Mouse (Mus musculus): ENCODE measurements around the gene Dnaic1. TPM values are rescaled to one million over a fixed set of nuclear protein-coding genes. Genes with fewer than 3 reads are reported as not detected.

Dnaic1 gene
- total RNA-seq, 2 experiments from 2014 or later: not detected

- ATAC-seq (replicated peaks; ENCODE audit: low FRiP score, poor library complexity, severe bottlenecking): no peak
These were observed 1.3 kb upstream of the Dnaic1 start for GRCm38 (mm10) chr4:41568239-41568638.

GRCm38 (mm10) chr4:41568682-41569410, 729 bp upstream of the Dnaic1 start:
- no peak for ATAC-seq (replicated peaks; ENCODE audit: low FRiP score, poor library complexity, severe bottlenecking)

- no peak for ATAC-seq (replicated peaks; ENCODE audit: low FRiP score, poor library complexity, severe bottlenecking)
These were observed 1.9 kb downstream of the Dnaic1 start for GRCm38 (mm10) chr4:41571490-41571889.

GRCm38 (mm10) chr4:41573492-41573891, 3.9 kb downstream of the Dnaic1 start:
- no peak for ATAC-seq (replicated peaks; ENCODE audit: low FRiP score, poor library complexity, severe bottlenecking)

GRCm38 (mm10) chr4:41575914-41576313, 6.3 kb downstream of the Dnaic1 start:
- no peak for ATAC-seq (replicated peaks; ENCODE audit: low FRiP score, poor library complexity, severe bottlenecking)

GRCm38 (mm10) chr4:41583353-41583752, 13.8 kb downstream of the Dnaic1 start:
- ATAC-seq (replicated peaks; ENCODE audit: low FRiP score, poor library complexity, severe bottlenecking): no peak

- no peak for ATAC-seq (replicated peaks; ENCODE audit: low FRiP score, poor library complexity, severe bottlenecking)
These were observed 33.2 kb downstream of the Dnaic1 start for GRCm38 (mm10) chr4:41602818-41603217.

GRCm38 (mm10) chr4:41604476-41605396, 35.2 kb downstream of the Dnaic1 start:
- ATAC-seq (replicated peaks; ENCODE audit: low FRiP score, poor library complexity, severe bottlenecking): no peak

GRCm38 (mm10) chr4:41606784-41607183, 37.2 kb downstream of the Dnaic1 start:
- ATAC-seq (replicated peaks; ENCODE audit: low FRiP score, poor library complexity, severe bottlenecking): no peak

- no peak for ATAC-seq (replicated peaks; ENCODE audit: low FRiP score, poor library complexity, severe bottlenecking)
These were observed 40.4 kb downstream of the Dnaic1 start for GRCm38 (mm10) chr4:41609681-41610593.

- ATAC-seq (replicated peaks; ENCODE audit: low FRiP score, poor library complexity, severe bottlenecking): no peak
These were observed 41.0 kb downstream of the Dnaic1 start for GRCm38 (mm10) chr4:41610594-41610980.

- no peak for ATAC-seq (replicated peaks; ENCODE audit: low FRiP score, poor library complexity, severe bottlenecking)
These were observed 42.6 kb downstream of the Dnaic1 start for GRCm38 (mm10) chr4:41612166-41612565.

GRCm38 (mm10) chr4:41614156-41614555, 44.6 kb downstream of the Dnaic1 start:
- no peak for ATAC-seq (replicated peaks; ENCODE audit: low FRiP score, poor library complexity, severe bottlenecking)

GRCm38 (mm10) chr4:41615661-41616599, 46.4 kb downstream of the Dnaic1 start:
- ATAC-seq (replicated peaks; ENCODE audit: low FRiP score, poor library complexity, severe bottlenecking): no peak

- no peak for ATAC-seq (replicated peaks; ENCODE audit: low FRiP score, poor library complexity, severe bottlenecking)
These were observed 49.6 kb downstream of the Dnaic1 start for GRCm38 (mm10) chr4:41618916-41619746.

- ATAC-seq (replicated peaks; ENCODE audit: low FRiP score, poor library complexity, severe bottlenecking): no peak
These were observed 52.5 kb downstream of the Dnaic1 start for GRCm38 (mm10) chr4:41622071-41622470.

- ATAC-seq (replicated peaks; ENCODE audit: low FRiP score, poor library complexity, severe bottlenecking): no peak
These were observed 58.8 kb downstream of the Dnaic1 start for GRCm38 (mm10) chr4:41628202-41628927.
